15 mouse cellular contexts compared by ENCODE assay signal in the genomic region with DNA sequence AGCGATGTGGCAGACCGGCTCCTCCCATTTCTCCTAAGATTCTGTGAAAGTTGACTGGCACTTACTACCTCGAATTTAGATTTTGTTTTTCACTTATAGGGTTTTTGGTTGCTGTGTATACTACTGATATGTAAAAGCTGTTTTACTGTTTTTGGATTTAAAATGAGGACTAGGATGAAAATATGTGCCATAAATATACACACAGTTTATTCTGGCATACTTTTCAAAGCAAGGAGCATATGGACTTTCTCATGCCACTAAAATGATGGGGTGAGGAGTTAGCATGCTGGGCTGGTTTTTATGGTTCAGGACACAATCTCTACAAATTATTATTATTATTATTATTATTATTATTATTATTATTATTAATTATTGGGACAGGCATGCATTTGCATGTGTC.
DNase-seq lines count a peak whose midpoint lies in the region; ATAC-seq and TF ChIP-seq lines count a peak whose summit lies in the region.
"Had no signal": no experiment of that assay in that cellular context is flagged by ENCODE, and none has a peak within 500 bp of the region (broad histone marks: within the 10 kb centered on the region; RNA-seq: fewer than 3 reads in every experiment).

No protein-coding gene starts in this region.

- TF ChIP-seq POLR2A in MEL (IDR thresholded peaks at IDR 0.05; ENCODE audit: control insufficient read depth in 1 of 2, insufficient read depth in 1 of 2, low read depth in 1 of 2, low read length in 2 of 2, poor library complexity in 1 of 2): no peak

- TF ChIP-seq EP300 in MEL (IDR thresholded peaks at IDR 0.05; ENCODE audit: low read depth in 1 of 2, low read length in 2 of 2): no peak

- H3K36me3 ChIP-seq in heart, embryonic 13.5 days: peaks cover 26% of the 10 kb centered on the region
- peaks cover 2 to 37% of the 10 kb centered on the region in 2 experiments; a peak in 3 of 4 replicates for H3K36me3 ChIP-seq in MEL (ENCODE audit: control insufficient read depth in 1 of 2, insufficient read depth in 2 of 2, low read length in 2 of 2)
- H3K36me3 ChIP-seq in liver, embryonic 15.5 days (replicated peaks): no peaks in the 10 kb centered on the region
- H3K36me3 ChIP-seq: forebrain, embryonic 15.5 days; neural tube, embryonic 12.5 days had no signal

- no peaks in the 10 kb centered on the region; the same call in none of the 2 replicates for H3K79me2 ChIP-seq in MEL (ENCODE audit: control insufficient read depth, insufficient read depth, low read length, poor library complexity)

- DNase-seq in heart, adult 9 months (ENCODE audit: low spot score in 2 of 2): no peak
- DNase-seq in layer of hippocampus, adult 2 months (ENCODE audit: low spot score in 2 of 2): no peak
- no peak for DNase-seq in layer of hippocampus, postnatal 25 days (ENCODE audit: extremely low spot score in 1 of 2, low spot score in 1 of 2)
- DNase-seq in MEL (ENCODE audit: low read depth, low spot score): no peak
- DNase-seq in neural tube, embryonic 10.5 days (ENCODE audit: extremely low spot score, low spot score): no peak
- DNase-seq: adrenal gland, postnatal 36 days; cerebellum, adult 2 months; layer of hippocampus, postnatal 36 days; spleen, adult 18-20 months; thymus, adult 18-20 months had no signal

- no peak overlapping the region for H3K9ac ChIP-seq in heart, embryonic 13.5 days
- H3K9ac ChIP-seq in MEL (ENCODE audit: control insufficient read depth, low read depth, low read length, poor library complexity, severe bottlenecking): no peak overlapping the region
- H3K9ac ChIP-seq in liver, embryonic 15.5 days: no peak overlapping the region
- H3K9ac ChIP-seq: forebrain, embryonic 15.5 days; hindbrain, embryonic 14.5 days; neural tube, embryonic 12.5 days had no signal

- TF ChIP-seq RAD21 in MEL (IDR thresholded peaks at IDR 0.05; ENCODE audit: low read depth, low read length): no peak

- 44% methylated on average over 3 of the region's 3 CpGs for WGBS in heart, embryonic 13.5 days
- 49% methylated on average over 3 of the region's 3 CpGs for WGBS in liver, embryonic 15.5 days (ENCODE audit: insufficient replicate concordance)

- no peak for TF ChIP-seq CTCF in layer of hippocampus, adult 2 months (conservative IDR thresholded peaks at IDR 0.05)
- TF ChIP-seq CTCF in MEL (IDR thresholded peaks at IDR 0.05 in 2 of 3, conservative IDR thresholded peaks at IDR 0.05 in 1 of 3; ENCODE audit: control insufficient read depth in 1 of 3, insufficient read depth in 1 of 3, low read depth in 2 of 3, low read length in 3 of 3, poor library complexity in 1 of 3, severe bottlenecking in 1 of 3): no peak

- H3K4me1 ChIP-seq in heart, embryonic 13.5 days: peaks cover 82% of the 10 kb centered on the region
- peaks cover 25 to 37% of the 10 kb centered on the region in 2 experiments for H3K4me1 ChIP-seq in MEL (ENCODE audit: control insufficient read depth in 1 of 2, insufficient read depth in 2 of 2, low read length in 2 of 2)
- H3K4me1 ChIP-seq in liver, embryonic 15.5 days (replicated peaks): peaks cover 43% of the 10 kb centered on the region
- H3K4me1 ChIP-seq: neural tube, embryonic 12.5 days had no signal

- peak overlapping the region; percentile 85 for H3K27ac ChIP-seq in heart, embryonic 13.5 days (replicated peaks)
- H3K27ac ChIP-seq in layer of hippocampus, adult 2 months: peak overlapping the region; percentile 59; the same call in 1 of the 2 replicates
- peak overlapping the region; percentile 88 for H3K27ac ChIP-seq in MEL (ENCODE audit: control insufficient read depth, low read depth, low read length)
- H3K27ac ChIP-seq in liver, embryonic 15.5 days (replicated peaks): peak overlapping the region; percentile 83; the same call in 1 of the 2 replicates
- H3K27ac ChIP-seq: forebrain, embryonic 15.5 days; hindbrain, embryonic 14.5 days; neural tube, embryonic 12.5 days had no signal

- peak overlapping the region; percentile 53 for H3K4me2 ChIP-seq in heart, embryonic 13.5 days
- peak overlapping the region; percentile 56 for H3K4me2 ChIP-seq in liver, embryonic 15.5 days
- H3K4me2 ChIP-seq: forebrain, embryonic 15.5 days; hindbrain, embryonic 14.5 days; neural tube, embryonic 12.5 days had no signal

- H3K27me3 ChIP-seq in heart, embryonic 13.5 days (replicated peaks): no peaks in the 10 kb centered on the region
- H3K27me3 ChIP-seq in MEL (ENCODE audit: control insufficient read depth in 1 of 2, insufficient read depth in 2 of 2, low read length in 2 of 2): no peaks in the 10 kb centered on the region
- no peaks in the 10 kb centered on the region for H3K27me3 ChIP-seq in liver, embryonic 15.5 days
- H3K27me3 ChIP-seq: forebrain, embryonic 15.5 days; neural tube, embryonic 12.5 days had no signal

- ATAC-seq in heart, embryonic 13.5 days (ENCODE audit: extremely low read depth, insufficient number of reproducible peaks, low FRiP score, low TSS enrichment): no peak
- no peak for ATAC-seq in liver, embryonic 15.5 days (ENCODE audit: insufficient read depth)
- ATAC-seq: forebrain, embryonic 15.5 days had no signal

- H3K4me3 ChIP-seq in heart, embryonic 13.5 days: no peak overlapping the region
- H3K4me3 ChIP-seq in layer of hippocampus, adult 2 months: no peak overlapping the region
- H3K4me3 ChIP-seq in MEL (ENCODE audit: control insufficient read depth in 1 of 2, insufficient read depth in 1 of 2, low read depth in 2 of 2, low read length in 2 of 2): no peak overlapping the region
- H3K4me3 ChIP-seq in liver, embryonic 15.5 days (replicated peaks): no peak overlapping the region
- H3K4me3 ChIP-seq: forebrain, embryonic 15.5 days; neural tube, embryonic 12.5 days had no signal

- H3K9me3 ChIP-seq in heart, embryonic 13.5 days: no peaks in the 10 kb centered on the region
- H3K9me3 ChIP-seq in MEL (replicated peaks; ENCODE audit: insufficient read depth, low read length): no peaks in the 10 kb centered on the region
- H3K9me3 ChIP-seq in liver, embryonic 15.5 days (replicated peaks): no peaks in the 10 kb centered on the region
- H3K9me3 ChIP-seq: forebrain, embryonic 15.5 days; neural tube, embryonic 12.5 days had no signal

TF ChIP-seq in MEL, 35 proteins besides CTCF, POLR2A, EP300 and RAD21:
- TF ChIP-seq UBTF (IDR thresholded peaks at IDR 0.05; ENCODE audit: borderline replicate concordance, insufficient read depth, low read depth, low read length) (no peak), TBP (IDR thresholded peaks at IDR 0.05; ENCODE audit: low read depth, low read length) (no peak), GATA1 (IDR thresholded peaks at IDR 0.05; ENCODE audit: low read depth, low read length) (no peak), CHD1 (IDR thresholded peaks at IDR 0.05; ENCODE audit: low read depth, low read length) (no peak), ZNF384 (IDR thresholded peaks at IDR 0.05; ENCODE audit: low read depth, low read length) (no peak), ZKSCAN1 (IDR thresholded peaks at IDR 0.05; ENCODE audit: low read depth, low read length) (no peak)
TF ChIP-seq in MEL: peak in this region for 0.
